Mouse (Mus musculus) left cerebral cortex, adult 11 months (tissue): ENCODE measurements around the gene Gnai2.
"Not testable (repeated sequence)": the region's sequence is repeated elsewhere in the genome, so short reads cannot be mapped to it uniquely, and the experiment has no call there.

Experiments
- DNase-seq: peaks from one replicate; pipeline ENCODE4 v3.0.0; 2022; ENCODE audit warnings: low spot score

Gene Gnai2

DNA sequence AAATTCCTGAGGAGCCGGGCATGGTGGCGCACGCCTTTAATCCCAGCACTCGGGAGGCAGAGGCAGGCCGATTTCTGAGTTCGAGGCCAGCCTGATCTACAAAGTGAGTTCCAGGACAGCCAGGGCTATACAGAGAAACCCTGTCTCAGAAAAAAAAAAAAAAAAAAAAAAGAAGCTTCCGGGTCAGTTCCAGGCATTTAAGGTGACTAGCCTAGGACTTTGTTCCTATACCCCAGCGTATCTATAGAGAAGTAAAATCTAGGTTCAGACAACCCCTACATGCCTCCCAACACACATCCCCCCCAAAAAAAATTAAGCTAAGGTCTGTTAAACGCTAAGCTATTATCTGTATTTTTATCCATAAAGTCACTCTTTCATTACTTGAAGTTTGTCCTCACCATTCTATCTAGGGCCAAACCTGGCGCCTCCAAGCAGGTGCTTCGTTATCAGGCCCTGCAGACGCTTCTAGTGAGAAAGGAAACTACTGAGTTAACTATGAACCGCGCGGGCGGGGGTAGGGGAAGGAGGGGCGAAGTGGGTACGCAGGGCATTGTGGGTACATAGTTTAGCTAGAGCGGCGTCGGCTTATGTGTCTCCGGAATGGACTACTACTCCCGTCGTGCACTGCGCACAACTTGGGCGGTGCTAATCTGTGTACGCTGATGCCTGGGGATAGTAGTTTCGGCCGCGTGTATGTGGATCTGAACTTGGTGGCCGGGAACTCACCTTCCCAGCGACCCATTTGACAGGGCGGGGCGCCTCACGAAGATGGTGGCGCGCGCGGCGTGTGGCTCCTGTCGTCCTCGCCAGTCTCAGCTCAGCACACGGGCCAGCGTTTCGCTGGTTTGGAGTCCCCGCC lies 48.0 kb downstream of the Gnai2 start, which contains the start of gene Ifrd2:
Gene Ifrd2, plus strand, starts transcription at position 669 of the 859 bp plus-strand sequence.
- DNase-seq: peak; percentile 98

- no peak for DNase-seq
Observed at GRCm38 (mm10) chr9:107586504-107586903, 48.7 kb downstream of the Gnai2 start.

GRCm38 (mm10) chr9:107583174-107583573 lies 52.0 kb downstream of the Gnai2 start:
- DNase-seq: no peak

DNA sequence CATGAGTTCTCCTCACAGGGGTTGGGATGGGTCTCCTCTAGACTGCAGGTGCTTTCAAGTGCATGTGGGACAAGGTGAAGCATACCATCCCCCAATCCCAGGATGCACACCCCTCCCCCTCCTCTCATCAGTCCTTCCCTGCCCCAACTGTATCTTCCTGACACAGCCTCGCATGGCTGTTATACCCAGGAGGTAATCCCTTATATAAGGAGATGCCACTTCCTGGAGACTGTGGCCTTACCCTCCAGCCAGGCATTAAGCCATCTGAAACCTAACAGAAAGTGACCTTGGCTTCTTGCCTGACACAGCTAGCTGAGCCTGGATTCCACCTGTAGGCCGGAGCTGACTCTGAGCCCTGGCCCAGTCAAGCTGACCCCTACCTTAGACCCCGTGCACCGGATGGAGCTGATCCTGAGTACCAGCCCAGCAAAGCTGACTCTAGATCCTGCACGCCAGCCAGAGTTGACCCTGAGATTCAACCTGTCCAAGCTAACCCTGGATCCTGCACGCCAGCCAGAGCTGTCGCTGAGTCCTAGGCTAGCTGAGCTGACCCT lies 52.6 kb downstream of the Gnai2 start:
- DNase-seq: no peak

DNA sequence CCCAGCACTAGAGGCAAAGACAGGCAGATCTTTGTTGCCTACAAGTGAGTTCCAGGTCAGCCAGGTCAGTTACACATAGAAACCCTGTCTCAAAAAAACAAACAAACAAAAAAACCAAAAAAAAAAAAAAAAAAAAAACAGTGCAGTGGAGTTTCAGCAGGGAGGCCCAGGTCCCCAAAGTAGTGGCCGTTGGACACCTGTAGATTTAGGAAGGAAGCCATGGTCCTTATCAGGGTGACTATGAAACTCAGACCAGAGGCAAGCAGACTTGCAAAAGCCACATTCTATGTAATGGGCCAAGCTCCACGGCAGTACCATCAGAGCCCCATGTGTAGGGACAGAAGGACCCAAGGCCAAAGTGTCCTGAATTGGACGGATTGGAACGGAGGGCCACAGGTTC lies 53.6 kb downstream of the Gnai2 start:
- DNase-seq: no peak

GRCm38 (mm10) chr9:107580501-107581317 lies 54.5 kb downstream of the Gnai2 start, which contains the start of gene Hyal3:
Gene Hyal3 (plus strand): TSS chr9:107580818.
- DNase-seq: peak; percentile 79

DNA sequence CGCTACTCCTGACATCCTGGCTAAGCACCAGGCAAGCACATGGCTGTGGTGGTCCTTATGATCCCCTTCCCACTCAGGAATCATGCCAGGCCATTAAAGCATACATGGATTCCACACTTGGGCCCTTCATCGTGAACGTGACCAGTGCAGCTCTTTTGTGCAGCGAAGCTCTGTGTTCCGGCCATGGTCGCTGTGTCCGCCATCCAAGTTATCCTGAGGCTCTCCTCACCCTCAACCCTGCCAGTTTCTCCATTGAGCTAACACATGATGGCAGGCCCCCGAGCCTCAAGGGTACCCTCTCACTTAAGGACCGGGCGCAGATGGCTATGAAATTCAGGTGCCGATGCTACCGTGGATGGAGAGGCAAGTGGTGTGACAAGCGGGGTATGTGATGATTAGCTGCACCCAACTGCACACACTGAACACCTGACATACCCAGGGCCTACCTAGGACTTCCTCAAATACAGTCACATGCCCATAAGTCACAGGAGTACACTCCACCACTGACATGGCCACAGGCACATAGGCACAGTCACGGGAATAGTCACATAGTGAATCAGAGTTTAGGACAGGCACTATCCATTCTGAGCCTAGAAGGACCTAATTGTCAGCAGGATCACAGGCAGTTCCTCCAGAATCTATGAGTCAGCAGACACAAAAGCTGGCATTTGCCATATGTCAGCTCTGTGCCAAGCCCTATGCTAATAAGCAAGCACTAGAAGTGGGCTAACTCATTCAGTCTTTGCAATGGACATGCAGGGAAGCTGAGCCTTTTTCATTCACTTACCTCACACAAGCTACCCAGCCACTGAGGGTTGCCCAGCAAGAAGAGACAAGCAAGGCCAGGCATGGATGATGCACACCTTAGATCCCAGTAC lies 55.9 kb downstream of the Gnai2 start:
- DNase-seq: no peak

DNA sequence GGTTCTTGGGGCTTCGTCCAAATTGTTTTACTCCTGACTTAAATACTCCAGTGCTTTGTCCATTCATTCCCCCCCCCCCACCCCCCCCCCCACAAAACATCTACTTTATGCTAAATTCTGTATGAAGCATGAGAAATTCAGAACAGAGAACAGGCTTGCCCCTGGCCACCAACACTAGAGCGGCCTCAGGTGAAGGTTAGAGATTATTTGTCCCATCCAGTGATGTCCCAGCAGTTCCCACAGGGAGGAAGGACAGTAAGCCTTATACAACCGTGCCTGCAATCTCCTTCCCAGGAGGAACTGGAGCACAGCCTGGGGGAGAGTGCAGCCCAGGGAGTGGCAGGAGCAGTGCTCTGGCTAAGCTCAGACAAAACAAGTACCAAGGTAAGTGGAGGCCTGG lies 56.6 kb downstream of the Gnai2 start, which contains the start of gene Naa80:
Gene Naa80, plus strand, starts transcription at position 301 of the 400 bp plus-strand sequence.
- no peak for DNase-seq

DNA sequence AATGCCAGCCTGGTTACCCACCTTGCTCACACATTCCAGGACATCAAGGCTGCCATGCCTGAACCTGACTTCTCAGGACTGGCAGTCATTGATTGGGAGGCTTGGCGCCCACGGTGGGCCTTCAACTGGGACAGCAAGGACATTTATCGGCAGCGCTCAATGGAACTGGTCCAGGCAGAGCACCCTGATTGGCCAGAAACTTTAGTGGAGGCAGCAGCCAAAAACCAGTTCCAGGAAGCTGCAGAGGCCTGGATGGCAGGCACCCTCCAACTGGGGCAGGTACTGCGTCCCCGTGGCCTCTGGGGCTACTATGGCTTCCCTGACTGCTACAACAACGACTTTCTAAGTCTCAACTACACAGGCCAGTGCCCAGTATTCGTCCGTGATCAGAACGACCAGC lies 57.3 kb downstream of the Gnai2 start:
- no peak for DNase-seq

- no peak for DNase-seq
Observed at GRCm38 (mm10) chr9:107576357-107577107, 58.6 kb downstream of the Gnai2 start, which contains the start of gene Hyal1. Gene Hyal1 (plus strand): TSS chr9:107576927.

DNA sequence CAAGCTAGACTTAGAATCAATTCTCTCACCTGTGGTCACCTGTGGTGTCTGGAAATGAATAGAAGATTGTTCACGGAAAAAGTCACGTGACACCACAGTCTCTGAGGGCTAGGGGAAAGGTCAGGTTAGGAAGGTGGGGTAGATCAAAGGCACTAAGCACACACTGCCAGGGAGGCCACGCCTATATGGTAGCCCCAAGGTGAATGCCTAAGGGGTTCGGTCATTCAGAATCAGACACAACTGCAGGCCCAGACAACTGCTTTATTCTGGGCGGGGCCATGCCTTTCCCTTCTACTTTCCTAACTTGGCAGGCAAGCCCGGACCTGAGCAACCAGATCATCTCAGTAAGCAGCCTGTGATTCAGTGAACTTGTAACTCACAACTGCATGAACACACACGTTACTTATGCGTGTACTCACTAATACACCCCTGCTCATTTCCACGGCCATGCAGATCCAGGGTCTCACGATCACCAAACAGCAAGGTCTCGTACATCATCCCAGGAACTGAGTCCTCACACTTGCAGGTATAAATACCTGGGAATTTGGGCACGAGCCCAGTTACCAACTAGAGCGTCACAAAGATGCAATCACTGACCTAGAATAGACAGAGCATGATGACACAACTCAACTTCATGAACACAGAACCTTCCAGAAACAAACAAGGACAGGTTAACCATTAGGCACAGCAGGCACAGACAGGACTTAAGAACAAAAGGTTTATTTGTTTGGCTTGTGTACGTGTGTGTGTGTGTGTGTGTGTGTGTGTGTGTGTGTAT lies 59.4 kb downstream of the Gnai2 start:
- DNase-seq: no peak

- not testable (repeated sequence) for DNase-seq
Observed at GRCm38 (mm10) chr9:107573774-107574173, 61.4 kb downstream of the Gnai2 start.

GRCm38 (mm10) chr9:107572327-107572662 lies 62.9 kb downstream of the Gnai2 start:
- no peak for DNase-seq

DNA sequence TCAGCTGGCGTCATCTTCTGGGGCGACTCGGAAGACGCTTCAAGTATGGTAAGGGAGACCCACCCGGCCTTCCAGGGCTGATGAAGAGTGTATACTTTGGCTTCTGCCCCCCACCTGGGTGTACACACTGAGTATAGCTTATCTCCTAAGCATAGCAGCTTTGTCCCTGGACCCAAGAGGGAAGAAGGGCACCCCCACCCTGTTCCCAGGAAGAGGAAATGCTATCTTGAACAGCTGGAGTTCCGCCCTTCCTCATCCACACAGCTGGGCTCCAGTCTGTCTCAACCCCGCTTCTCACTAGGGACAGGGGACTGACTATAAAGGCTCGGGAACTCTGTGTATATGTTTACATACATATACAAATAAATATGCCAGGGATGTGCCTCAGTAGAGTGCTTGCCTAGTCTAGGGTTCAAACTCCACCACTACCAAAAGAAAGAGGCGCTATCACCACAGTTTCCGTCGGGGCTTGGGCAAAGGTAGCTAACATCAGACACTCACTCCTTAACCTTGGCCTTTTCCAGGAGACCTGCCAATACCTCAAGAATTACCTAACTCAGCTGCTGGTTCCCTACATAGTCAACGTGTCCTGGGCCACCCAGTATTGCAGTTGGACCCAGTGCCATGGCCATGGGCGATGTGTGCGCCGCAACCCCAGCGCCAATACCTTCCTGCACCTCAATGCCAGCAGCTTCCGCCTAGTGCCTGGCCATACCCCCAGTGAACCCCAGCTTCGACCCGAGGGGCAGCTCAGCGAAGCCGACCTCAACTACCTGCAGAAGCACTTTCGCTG lies 63.4 kb downstream of the Gnai2 start:
- DNase-seq: no peak

DNA sequence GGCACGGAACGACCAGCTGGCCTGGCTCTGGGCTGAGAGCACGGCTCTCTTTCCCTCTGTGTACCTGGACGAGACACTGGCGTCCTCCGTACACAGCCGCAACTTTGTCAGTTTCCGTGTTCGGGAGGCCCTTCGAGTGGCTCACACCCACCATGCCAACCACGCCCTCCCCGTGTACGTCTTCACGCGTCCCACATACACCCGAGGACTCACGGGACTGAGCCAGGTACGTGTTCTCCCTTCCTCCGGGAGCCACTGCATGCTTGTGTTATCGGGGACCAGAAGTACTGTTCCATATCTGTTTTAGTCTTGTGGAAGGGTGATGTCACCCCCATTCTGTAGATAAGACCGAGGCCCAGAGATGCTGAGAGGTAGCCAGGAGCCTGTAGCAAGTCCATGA lies 64.3 kb downstream of the Gnai2 start:
- DNase-seq: no peak

DNA sequence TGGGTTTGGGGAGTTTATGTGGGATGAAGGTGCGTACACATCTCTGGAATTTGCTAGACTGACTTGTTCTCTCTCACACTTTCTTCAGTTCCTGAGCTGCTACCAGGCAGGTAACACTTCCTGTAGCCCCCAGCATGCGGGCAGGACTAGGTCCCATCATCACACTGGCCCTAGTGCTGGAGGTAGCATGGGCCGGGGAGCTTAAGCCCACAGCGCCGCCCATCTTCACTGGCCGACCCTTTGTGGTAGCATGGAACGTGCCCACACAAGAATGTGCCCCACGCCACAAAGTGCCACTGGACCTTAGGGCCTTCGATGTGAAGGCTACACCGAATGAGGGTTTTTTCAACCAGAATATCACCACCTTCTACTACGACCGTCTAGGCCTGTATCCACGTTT lies 65.2 kb downstream of the Gnai2 start:
- no peak for DNase-seq

- DNase-seq: no peak
Observed at GRCm38 (mm10) chr9:107569270-107569669, 65.9 kb downstream of the Gnai2 start.

DNA sequence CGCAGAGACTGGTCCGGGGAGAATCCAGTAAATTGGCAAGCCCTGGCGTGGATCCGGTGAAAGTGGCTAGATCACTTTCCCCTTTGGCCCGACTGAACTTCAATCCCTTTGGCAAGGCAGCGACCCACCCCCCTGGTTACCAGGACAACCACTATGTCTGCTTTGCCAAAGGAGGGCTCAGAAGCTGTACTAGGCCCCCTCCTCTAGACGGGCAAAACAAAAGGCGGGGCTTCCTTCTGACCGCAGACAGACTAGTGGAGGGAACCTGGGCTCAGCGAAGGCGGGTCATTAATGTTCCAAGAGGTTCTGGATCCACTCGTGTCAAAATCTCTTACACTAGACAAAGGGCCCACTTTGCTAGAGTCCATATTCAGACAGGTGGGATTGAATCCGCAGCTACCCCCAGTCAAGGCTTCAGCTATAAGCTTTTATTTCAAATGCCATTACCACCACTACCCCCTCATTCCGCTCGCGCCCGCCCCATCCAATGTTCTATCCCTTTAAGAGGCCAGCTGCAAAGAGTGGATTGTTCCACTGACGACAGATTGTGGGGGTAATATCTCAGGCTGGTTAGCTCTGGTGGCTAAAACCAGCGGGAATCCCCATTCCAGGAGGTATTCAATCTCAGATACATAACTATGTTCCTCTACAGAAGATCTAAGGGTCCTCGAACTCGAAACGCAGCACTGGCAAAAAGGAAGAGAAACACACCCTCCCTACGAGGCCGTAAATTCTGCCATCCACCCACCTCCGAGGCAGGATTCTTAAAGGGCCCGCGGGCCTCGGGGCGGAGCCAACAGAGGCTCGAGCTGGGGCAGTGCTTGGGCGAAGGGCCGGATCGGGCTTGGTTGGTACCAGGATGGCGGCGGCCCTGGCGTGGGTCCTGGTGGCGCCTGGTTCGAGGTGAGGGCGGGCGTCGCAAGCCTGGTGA lies 66.6 kb downstream of the Gnai2 start:
- DNase-seq: no peak
